Mouse (Mus musculus) intestine, postnatal 0 days (tissue): Measurements from ENCODE around the gene Tmem235. TPM values are rescaled to one million over a fixed set of nuclear protein-coding genes. Genes with fewer than 3 reads are reported as not detected.

Experiments
- ATAC-seq: fragments of 200-750 bp; cut with Nextera tagmentation; 2 replicates; pipeline ENCODE4 v1.8.0; 2017; ENCODE audit warnings: mild to moderate bottlenecking, moderate TSS enrichment, moderate library complexity
- H3K27ac ChIP-seq: fragments of 300-500 bp; sonication (generic); 2 replicates; pipeline ENCODE4 v1.5.1; 2014; ENCODE audit warnings: mild to moderate bottlenecking, low read depth, low read length, moderate library complexity
- H3K27me3 ChIP-seq: fragments of 300-500 bp; sonication (generic); replicated peaks from 2 replicates; pipeline ENCODE4 v1.6.1; 2014; ENCODE audit warnings: low read length, mixed read lengths; ENCODE audit not compliant: control insufficient read depth, insufficient read depth
- H3K36me3 ChIP-seq: fragments of 300-500 bp; sonication (generic); 2 replicates; pipeline ENCODE4 v1.6.1; 2014; ENCODE audit warnings: mild to moderate bottlenecking, moderate library complexity; ENCODE audit not compliant: control insufficient read depth, insufficient read depth
- H3K4me1 ChIP-seq: fragments of 300-500 bp; sonication (generic); replicated peaks from 2 replicates; pipeline ENCODE4 v1.6.1; 2014; ENCODE audit warnings: antibody characterized with exemption, low read length, mixed read lengths; ENCODE audit not compliant: control insufficient read depth, insufficient read depth
- H3K4me2 ChIP-seq: fragments of 300-500 bp; sonication (generic); replicated peaks from 2 replicates; pipeline ENCODE4 v1.6.1; 2014; ENCODE audit warnings: low read depth, mild to moderate bottlenecking, moderate library complexity
- H3K4me3 ChIP-seq: fragments of 300-500 bp; sonication (generic); 2 replicates; pipeline ENCODE4 v1.5.1; 2014; ENCODE audit warnings: low read depth, low read length
- H3K9ac ChIP-seq: fragments of 300-500 bp; sonication (generic); 2 replicates; pipeline ENCODE4 v1.6.1; 2014; ENCODE audit warnings: mild to moderate bottlenecking, low read depth, low read length
- H3K9me3 ChIP-seq: fragments of 300-500 bp; sonication (generic); 2 replicates; pipeline ENCODE4 v1.6.1; 2016; ENCODE audit warnings: mixed run types; ENCODE audit not compliant: control insufficient read depth
- CTCF ChIP-seq: sonication (generic); IDR thresholded peaks from 2 replicates; pipeline ENCODE4 v1.5.1; 2016; ENCODE audit warnings: low read depth, mild to moderate bottlenecking, control low read depth, antibody characterized with exemption, moderate library complexity
- WGBS: fragments of 180-500 bp; shearing (Covaris S2); extraction: QIAGEN DNeasy Blood & Tissue Kit; methylation state at CpG from one replicate; pipeline ENCODE4 v1.1.7; 2014; 5-methylcytosine and 5-hydroxymethylcytosine counted together
- polyA plus RNA-seq: library from polyadenylated mRNA; unstranded; fragments of >200 nt; fragmentation: Nextera tagmentation; extraction: Ambion mirVana; gene quantifications from 2 replicates; pipeline ENCODE4 v1.2.1, GENCODE M21; 2015

Gene Tmem235
- polyA plus RNA-seq, 1 experiment from 2014 or later = not detected

DNA sequence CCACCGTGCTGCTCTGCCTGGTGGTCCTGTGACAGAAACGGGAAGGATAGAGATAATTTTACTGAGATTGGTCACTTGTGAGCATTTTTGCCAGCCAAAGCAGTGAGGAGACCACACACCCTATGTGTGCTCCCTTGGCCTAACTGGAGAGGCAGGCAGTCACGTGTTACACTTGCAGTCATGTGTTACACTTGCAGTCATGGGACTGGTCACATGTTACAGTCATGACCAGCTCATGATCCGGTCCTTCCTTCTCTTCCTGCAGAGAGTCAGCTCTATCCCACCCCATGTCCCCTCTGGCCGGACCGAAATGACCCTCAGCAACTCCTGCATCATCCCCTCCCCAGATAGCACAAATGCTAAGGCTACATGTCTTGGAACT, 20.4 kb downstream of the Tmem235 start:
- Histone ChIP-seq H3K4me1 (peaks cover 24% of the 10 kb centered on the region), H3K36me3 (no peaks in the 10 kb centered on the region)

DNA sequence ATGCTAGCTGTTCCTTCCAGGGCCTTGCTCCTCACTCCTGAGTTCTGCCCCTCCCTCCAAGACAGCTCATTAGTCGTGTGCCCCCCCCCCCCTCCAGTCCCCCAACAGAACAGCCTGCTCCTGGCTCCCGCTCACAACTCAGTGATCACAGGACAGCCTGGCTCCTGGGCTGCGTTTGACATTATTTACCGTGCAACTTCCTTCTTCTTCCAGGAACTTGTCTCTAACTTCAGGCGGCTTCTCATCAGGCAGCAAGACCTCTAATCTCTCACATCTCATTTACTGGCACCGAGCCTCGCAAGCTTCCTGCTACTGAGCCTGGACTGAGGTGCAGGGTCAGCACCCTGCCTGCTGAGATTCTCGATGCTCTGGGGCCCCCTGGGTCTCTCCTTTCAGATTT, 21.2 kb downstream of the Tmem235 start:
- H3K4me3 ChIP-seq = no peak overlapping the region
- H3K9ac ChIP-seq = peak overlapping the region; percentile 31; the same call in 1 of the 2 replicates
- peak overlapping the region; percentile 83 for H3K27ac ChIP-seq
- H3K4me1 ChIP-seq = peaks cover 24% of the 10 kb centered on the region
- peak; percentile 17; the same call in 1 of the 2 replicates for ATAC-seq
- H3K27me3 ChIP-seq = no peaks in the 10 kb centered on the region
- H3K9me3 ChIP-seq = no peaks in the 10 kb centered on the region
- 0 out of 2 replicates have a peak, but pooled peaks have one; percentile 6 for TF ChIP-seq CTCF
- no peaks in the 10 kb centered on the region for H3K36me3 ChIP-seq
- under 1% methylated on average over 8 of the region's 8 CpGs for whole genome bisulfite sequencing
- 0 out of 2 replicates have a peak overlapping the region, but pooled peaks have one; percentile 9 for H3K4me2 ChIP-seq

More for the DNA sequence above, 20.4 kb downstream of the Tmem235 start:
- no peaks in the 10 kb centered on the region for H3K27me3 ChIP-seq
- no peak for TF ChIP-seq CTCF
- 73% methylated on average over 6 of the region's 6 CpGs for WGBS
- peak overlapping the region; percentile 31; the same call in 1 of the 2 replicates for H3K9ac ChIP-seq
- H3K27ac ChIP-seq = 0 out of 2 replicates have a peak overlapping the region, but pooled peaks have one; percentile 83
- no peak overlapping the region for H3K4me2 ChIP-seq
- no peak for ATAC-seq
- no peaks in the 10 kb centered on the region for H3K9me3 ChIP-seq
- no peak overlapping the region for H3K4me3 ChIP-seq

DNA sequence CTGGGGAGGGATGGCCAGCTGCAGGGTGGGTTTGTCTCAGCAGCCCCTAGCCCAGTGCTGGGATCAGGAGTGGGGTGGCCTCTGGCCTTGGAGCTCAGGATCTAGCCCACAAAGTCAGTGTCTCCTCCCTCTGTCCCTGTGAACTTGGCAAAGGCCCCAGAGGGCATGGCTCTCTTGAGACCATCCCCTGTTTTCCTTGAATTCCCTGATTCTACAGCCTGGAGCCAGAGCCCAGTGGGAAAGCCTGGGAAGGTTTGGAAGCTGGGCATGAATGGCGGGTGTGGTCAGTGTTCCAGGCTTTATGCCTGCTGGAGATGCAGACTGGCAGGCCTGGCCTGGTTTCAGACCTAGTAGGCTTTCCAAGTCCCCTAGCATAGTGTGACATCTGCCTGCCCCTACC, 21.7 kb downstream of the Tmem235 start:
- Histone ChIP-seq H3K27me3 (no peaks in the 10 kb centered on the region), H3K36me3 (no peaks in the 10 kb centered on the region), H3K4me3 (no peak overlapping the region), H3K4me1 (peaks cover 24% of the 10 kb centered on the region), H3K4me2 (0 out of 2 replicates have a peak overlapping the region, but pooled peaks have one; percentile 9), H3K9me3 (no peaks in the 10 kb centered on the region), H3K27ac (peak overlapping the region; percentile 83), H3K9ac (peak overlapping the region; percentile 26; the same call in 1 of the 2 replicates)
- ATAC-seq = no peak
- no peak for TF ChIP-seq CTCF
- WGBS = 83% methylated on average over 1 of the region's 1 CpGs

DNA sequence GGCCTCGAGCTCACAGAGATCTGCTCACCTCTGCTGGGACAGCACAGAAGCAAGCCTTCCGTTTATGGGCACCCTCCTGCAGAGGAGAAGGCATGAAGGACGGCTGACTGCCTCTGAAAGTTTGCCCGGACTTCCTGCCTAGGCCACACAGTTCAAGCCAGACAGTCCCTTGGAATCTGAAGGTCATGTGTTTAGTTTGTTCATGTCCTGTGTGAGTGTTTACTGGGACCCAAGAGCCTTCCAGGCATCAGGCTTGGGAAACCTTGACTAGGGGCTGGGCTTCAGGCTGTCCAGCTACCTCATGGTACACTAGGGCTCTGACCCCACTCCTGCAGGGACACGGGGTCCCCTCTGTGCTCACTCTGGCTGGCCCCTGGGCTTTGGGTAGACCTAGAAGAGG, 25.4 kb downstream of the Tmem235 start:
- H3K4me3 ChIP-seq = no peak overlapping the region
- no peak overlapping the region for H3K27ac ChIP-seq
- H3K27me3 ChIP-seq = peaks cover 2% of the 10 kb centered on the region
- H3K4me1 ChIP-seq = peaks cover 26% of the 10 kb centered on the region
- H3K4me2 ChIP-seq = no peak overlapping the region
- WGBS = 58% methylated on average over 5 of the region's 5 CpGs
- H3K9me3 ChIP-seq = no peaks in the 10 kb centered on the region
- no peak for ATAC-seq
- no peak for TF ChIP-seq CTCF
- no peaks in the 10 kb centered on the region for H3K36me3 ChIP-seq
- no peak overlapping the region for H3K9ac ChIP-seq

DNA sequence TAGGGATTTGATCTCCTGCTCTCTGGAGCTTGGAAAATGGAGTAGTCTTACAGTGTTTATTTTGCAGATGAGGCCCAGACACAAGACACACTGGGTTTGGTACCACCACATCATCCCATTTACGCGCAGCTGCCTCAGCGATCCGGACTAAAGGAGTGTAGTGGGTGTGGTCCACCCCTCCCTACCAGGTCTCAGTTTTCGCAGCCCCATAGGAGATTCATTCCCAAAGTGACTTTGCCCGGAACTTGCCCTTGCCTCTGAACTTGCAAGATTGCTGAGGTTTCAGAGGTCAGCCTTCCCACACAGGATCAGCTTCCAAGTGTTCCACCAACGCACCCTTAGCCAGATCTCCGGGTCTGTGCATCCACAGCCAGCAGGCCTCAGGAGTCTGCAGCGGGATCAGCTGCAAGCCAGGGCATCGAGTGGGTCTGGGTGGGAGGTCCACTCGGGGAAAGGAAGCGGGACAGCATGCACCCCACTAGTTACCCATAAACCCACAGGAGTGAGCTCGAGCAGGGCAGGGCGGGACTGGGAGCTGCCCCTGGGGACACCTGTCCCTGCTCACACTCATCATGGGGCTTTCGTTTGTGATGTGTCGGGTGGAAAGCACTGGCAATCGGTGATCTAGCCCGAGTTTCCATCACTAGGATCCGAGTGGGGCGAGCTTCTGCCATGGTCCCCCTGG, 27.8 kb downstream of the Tmem235 start:
- Histone ChIP-seq H3K4me2 (peak overlapping the region; percentile 52), H3K36me3 (no peaks in the 10 kb centered on the region), H3K9me3 (no peaks in the 10 kb centered on the region), H3K27ac (no peak overlapping the region), H3K9ac (no peak overlapping the region), H3K4me1 (peaks cover 10% of the 10 kb centered on the region), H3K4me3 (peak overlapping the region; percentile 11; the same call in 1 of the 2 replicates), H3K27me3 (peaks cover 2% of the 10 kb centered on the region)
- ATAC-seq = no peak
- 39% methylated on average over 20 of the region's 20 CpGs for WGBS
- TF ChIP-seq CTCF = no peak

DNA sequence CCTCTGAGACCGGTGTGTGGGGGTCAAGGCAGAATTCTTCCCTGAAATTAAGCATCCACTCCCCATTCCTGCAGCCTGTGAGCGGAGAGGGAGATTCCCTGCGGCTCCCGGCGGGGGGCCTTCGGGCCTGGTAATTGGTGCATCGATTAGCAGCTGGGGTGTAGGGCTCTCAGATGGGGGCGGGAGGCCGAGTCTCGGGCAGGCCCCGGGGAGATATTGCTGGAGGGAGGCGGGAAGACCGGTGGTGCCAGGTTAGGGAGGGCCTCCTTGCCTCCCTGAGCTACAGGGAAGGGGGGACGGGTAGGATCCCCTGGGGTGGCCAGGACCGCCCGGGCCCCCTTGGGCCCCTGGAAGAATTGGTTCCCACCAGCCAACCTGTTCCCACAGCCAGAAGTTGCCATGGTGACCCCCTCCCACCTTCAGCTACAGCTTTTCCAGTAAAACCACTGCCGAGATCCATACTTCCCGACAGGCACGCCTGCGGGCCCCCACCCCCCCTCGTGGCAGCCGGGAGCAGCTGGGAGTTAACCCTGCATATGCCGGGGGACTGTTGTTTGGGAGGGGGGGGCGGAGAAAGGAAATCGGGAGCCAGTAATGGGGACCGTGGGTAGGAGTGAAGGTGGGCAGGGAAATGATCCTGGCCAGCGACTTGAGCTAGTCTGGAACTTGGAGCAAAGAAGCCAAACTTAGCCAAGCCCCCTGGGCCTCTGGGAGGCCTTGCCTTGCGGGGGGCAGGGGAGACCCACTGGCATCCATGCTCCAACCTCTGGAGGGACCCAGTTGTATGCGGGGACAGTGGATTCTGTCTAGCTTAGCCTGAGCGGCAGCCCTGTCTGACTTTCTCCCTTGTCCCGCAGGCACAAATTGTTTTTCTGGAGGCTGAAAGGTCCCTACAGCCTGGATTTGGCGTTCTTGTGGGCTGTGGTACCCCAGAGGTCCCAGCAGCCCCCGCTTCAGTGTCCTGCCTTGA, 28.6 kb downstream of the Tmem235 start:
- H3K36me3 ChIP-seq = no peaks in the 10 kb centered on the region
- H3K4me2 ChIP-seq = peak overlapping the region; percentile 52
- TF ChIP-seq CTCF = peak; percentile 9; the same call in 1 of the 2 replicates
- no peak for ATAC-seq
- 18% methylated on average over 31 of the region's 33 CpGs for WGBS
- H3K27me3 ChIP-seq = peaks cover 2% of the 10 kb centered on the region
- no peaks in the 10 kb centered on the region for H3K9me3 ChIP-seq
- peaks cover 10% of the 10 kb centered on the region; the same call in 1 of the 2 replicates for H3K4me1 ChIP-seq
- H3K4me3 ChIP-seq = peak overlapping the region; percentile 11; the same call in 1 of the 2 replicates
- no peak overlapping the region for H3K9ac ChIP-seq
- H3K27ac ChIP-seq = no peak overlapping the region
